11 mouse cellular contexts compared by ENCODE assay signal in genomic region chr4:106101904-106102303, GRCm38 (mm10).
A peak's percentile ranks its signal among the peaks of the same experiment; 100 is the strongest.
DNase-seq lines count a peak whose midpoint lies in the region; ATAC-seq and TF ChIP-seq lines count a peak whose summit lies in the region.
"Had no signal": no experiment of that assay in that cellular context is flagged by ENCODE, and none has a peak within 500 bp of the region (broad histone marks: within the 10 kb centered on the region; RNA-seq: fewer than 3 reads in every experiment).

No protein-coding gene starts in this region.

- 52% methylated on average over 5 of the region's 5 CpGs for WGBS in forebrain, embryonic 10.5 days
- 16% methylated on average over 5 of the region's 5 CpGs for WGBS in hindbrain, embryonic 16.5 days
- WGBS in midbrain, postnatal 0 days, result 20% methylated on average over 5 of the region's 5 CpGs

- TF ChIP-seq CTCF in midbrain, postnatal 0 days (IDR thresholded peaks at IDR 0.05), result no peak

- H3K4me3 ChIP-seq in forebrain, embryonic 10.5 days, result no peak overlapping the region
- no peak overlapping the region for H3K4me3 ChIP-seq in hindbrain, embryonic 16.5 days (ENCODE audit: low read length)
- no peak overlapping the region for H3K4me3 ChIP-seq in midbrain, postnatal 0 days (ENCODE audit: low read depth, low read length)

- no peaks in the 10 kb centered on the region for H3K36me3 ChIP-seq in forebrain, embryonic 10.5 days (replicated peaks)
- no peaks in the 10 kb centered on the region for H3K36me3 ChIP-seq in hindbrain, embryonic 16.5 days (ENCODE audit: control insufficient read depth, insufficient read depth, low read length)
- H3K36me3 ChIP-seq in midbrain, postnatal 0 days (ENCODE audit: insufficient read depth, low read length), result no peaks in the 10 kb centered on the region

- H3K27ac ChIP-seq in forebrain, embryonic 10.5 days, result peak overlapping the region; percentile 62
- H3K27ac ChIP-seq in hindbrain, embryonic 16.5 days (ENCODE audit: low read depth, low read length), result no peak overlapping the region; the same call in 1 of the 2 replicates
- no peak overlapping the region for H3K27ac ChIP-seq in midbrain, postnatal 0 days (ENCODE audit: low read depth, low read length)

- peak; percentile 19 for DNase-seq in kidney, postnatal 10 days
- no peak for DNase-seq in kidney, adult 11 months
- DNase-seq in forebrain, embryonic 10.5 days (ENCODE audit: extremely low spot score, low spot score), result no peak
- peak; percentile 8 for DNase-seq in midbrain, postnatal 0 days (ENCODE audit: low spot score)
- DNase-seq in thymus, postnatal 14 days, result no peak
- DNase-seq in gastrocnemius, postnatal 25 days, result no peak
- DNase-seq: cerebellum, adult 11 months; lung, postnatal 10 days; right cerebral cortex, postnatal 4 days had no signal

- peak overlapping the region; percentile 28; the same call in 1 of the 2 replicates for H3K4me2 ChIP-seq in hindbrain, embryonic 16.5 days (ENCODE audit: low read length)
- H3K4me2 ChIP-seq in midbrain, postnatal 0 days (ENCODE audit: low read depth, low read length, poor library complexity, severe bottlenecking), result no peak overlapping the region

- no peak overlapping the region for H3K9ac ChIP-seq in hindbrain, embryonic 16.5 days (ENCODE audit: low read depth, low read length)
- no peak overlapping the region for H3K9ac ChIP-seq in midbrain, postnatal 0 days (replicated peaks; ENCODE audit: low read length, poor library complexity, severe bottlenecking)

- no peaks in the 10 kb centered on the region for H3K9me3 ChIP-seq in forebrain, embryonic 10.5 days
- H3K9me3 ChIP-seq in hindbrain, embryonic 16.5 days (ENCODE audit: control insufficient read depth, low read length), result no peaks in the 10 kb centered on the region
- H3K9me3 ChIP-seq in midbrain, postnatal 0 days (ENCODE audit: low read length), result no peaks in the 10 kb centered on the region

- H3K27me3 ChIP-seq in forebrain, embryonic 10.5 days (ENCODE audit: poor library complexity, severe bottlenecking), result no peaks in the 10 kb centered on the region; the same call in 1 of the 2 replicates
- no peaks in the 10 kb centered on the region for H3K27me3 ChIP-seq in hindbrain, embryonic 16.5 days (replicated peaks; ENCODE audit: control insufficient read depth, insufficient read depth, low read length)
- H3K27me3 ChIP-seq in midbrain, postnatal 0 days (ENCODE audit: insufficient read depth, low read length), result no peaks in the 10 kb centered on the region

- no peak for ATAC-seq in hindbrain, embryonic 16.5 days
- no peak for ATAC-seq in midbrain, postnatal 0 days (ENCODE audit: low FRiP score)
- ATAC-seq: inflammation-experienced regulatory T-cells, adult 6 months had no signal

- peaks cover 45% of the 10 kb centered on the region for H3K4me1 ChIP-seq in forebrain, embryonic 10.5 days
- H3K4me1 ChIP-seq in hindbrain, embryonic 16.5 days (ENCODE audit: control insufficient read depth, insufficient read depth, low read depth, low read length), result peaks cover 20% of the 10 kb centered on the region
- H3K4me1 ChIP-seq in midbrain, postnatal 0 days (ENCODE audit: insufficient read depth, low read length), result 0 out of 2 replicates have a peak, but pooled peaks cover 3% of the 10 kb centered on the region

Comparison
In these comparisons a context has a peak if more than half of its experiments do, and no peak if none do; other contexts are left out.
1. DNase-seq: peak in kidney, postnatal 10 days (single experiment) and midbrain, postnatal 0 days (single experiment); none in kidney, adult 11 months (single experiment), forebrain, embryonic 10.5 days (single experiment), thymus, postnatal 14 days (single experiment) and gastrocnemius, postnatal 25 days (single experiment).